Mouse (Mus musculus) spleen, adult 2 months (tissue): ENCODE results near the gene Lrrc75a.

Experiments used
- CTCF ChIP-seq: fragments of 200-500 bp; IDR thresholded peaks from 2 replicates; pipeline ENCODE4 v1.5.1; 2011; ENCODE audit warnings: mild to moderate bottlenecking, inconsistent platforms; ENCODE audit not compliant: insufficient read depth, insufficient read length, insufficient replicate concordance; ENCODE audit errors: extremely low read depth
- POLR2A ChIP-seq: fragments of 200-500 bp; IDR thresholded peaks from 2 replicates; pipeline ENCODE4 v1.6.1; 2011; ENCODE audit warnings: low read depth, low read length, inconsistent platforms

GRCm38 (mm10) chr11:62575659-62576438 is 72.5 kb downstream of the Lrrc75a start:
- peak; percentile 6; the same call in 1 of the 2 replicates for TF ChIP-seq POLR2A
- TF ChIP-seq CTCF: no peak
